Mouse (Mus musculus) myocyte (in vitro differentiated cells): ENCODE measurements around the gene Nr1i3.

Experiments used
- MAX ChIP-seq: IDR thresholded peaks from one replicate; pipeline ENCODE4 v1.6.1; 2011; ENCODE audit warnings: low read depth, mild to moderate bottlenecking, control low read depth
- POLR2A ChIP-seq: IDR thresholded peaks from one replicate; pipeline ENCODE4 v1.6.1; 2011; ENCODE audit warnings: low read depth, mild to moderate bottlenecking, control low read depth, moderate library complexity; ENCODE audit not compliant: insufficient read length
- SRF ChIP-seq: IDR thresholded peaks from one replicate; pipeline ENCODE4 v1.6.1; 2011; ENCODE audit warnings: low read depth; ENCODE audit not compliant: control insufficient read depth, insufficient read length

DNA sequence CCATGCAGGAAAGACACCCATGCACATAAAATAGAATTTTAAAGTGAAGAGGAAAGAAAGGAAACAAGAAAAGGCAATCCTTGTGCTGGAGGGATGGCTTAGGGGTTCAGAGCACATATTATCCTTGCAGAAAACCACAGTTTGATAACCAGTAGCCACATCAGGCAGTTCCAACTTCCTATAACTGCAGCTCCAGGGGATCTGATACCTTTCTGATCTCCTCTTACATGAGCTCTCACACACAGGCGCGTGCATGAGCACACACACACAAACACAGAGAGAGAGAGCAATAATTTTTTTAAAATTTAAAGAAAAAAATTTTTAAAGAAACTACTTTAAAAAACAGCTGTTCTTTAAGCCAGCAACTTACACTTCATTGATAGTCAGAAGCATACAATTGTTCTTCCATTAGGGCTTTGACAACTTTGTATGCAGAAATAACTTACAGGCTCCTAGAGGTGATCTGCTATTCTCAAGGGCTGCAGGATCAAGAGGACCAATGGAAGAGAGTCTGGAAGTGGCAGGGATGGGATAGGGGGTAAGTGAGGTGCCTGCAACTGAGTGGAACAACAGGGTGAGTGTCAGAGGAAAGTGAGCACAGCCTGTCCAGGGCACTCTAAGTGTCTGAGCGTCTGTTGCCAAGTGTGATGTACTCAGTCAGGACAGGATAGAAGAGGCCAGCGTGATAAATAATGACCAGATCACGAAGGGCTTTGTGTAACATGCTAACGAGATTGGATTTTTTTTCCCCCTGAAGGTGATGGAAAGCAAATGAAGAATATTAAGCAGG lies 7.9 kb upstream of the Nr1i3 start:
- TF ChIP-seq POLR2A (no peak), SRF (no peak), MAX (no peak)
